Mouse (Mus musculus) kidney, adult 9 months (tissue): ENCODE data around the gene Cebpb.
"Not testable (repeated sequence)": the region's sequence is repeated elsewhere in the genome, so short reads cannot be mapped to it uniquely, and the experiment has no call there.

Experiments
- DNase-seq: peaks from one replicate; pipeline ENCODE4 v3.0.0; 2022

Cebpb gene

GRCm38 (mm10) chr2:167688498-167689451 lies at the start of gene Cebpb:
Gene Cebpb (plus strand): TSS chr2:167688915.
- peak; percentile 85 for DNase-seq

GRCm38 (mm10) chr2:167640279-167640678 lies 48.4 kb upstream of the Cebpb start:
- DNase-seq: peak; percentile 57

GRCm38 (mm10) chr2:167641337-167641736 lies 47.4 kb upstream of the Cebpb start:
- DNase-seq: peak; percentile 87

GRCm38 (mm10) chr2:167642164-167642563 lies 46.6 kb upstream of the Cebpb start:
- DNase-seq: peak; percentile 55

- DNase-seq: not testable (repeated sequence)
Measured at GRCm38 (mm10) chr2:167643356-167644052, 45.2 kb upstream of the Cebpb start.

GRCm38 (mm10) chr2:167646411-167646810 lies 42.3 kb upstream of the Cebpb start:
- no peak for DNase-seq

- no peak for DNase-seq
Measured at GRCm38 (mm10) chr2:167649290-167650032, 39.3 kb upstream of the Cebpb start.

GRCm38 (mm10) chr2:167651622-167652021 lies 37.1 kb upstream of the Cebpb start:
- DNase-seq: no peak

GRCm38 (mm10) chr2:167652694-167653093 lies 36.0 kb upstream of the Cebpb start:
- DNase-seq: no peak

GRCm38 (mm10) chr2:167654911-167655600 lies 33.7 kb upstream of the Cebpb start:
- peak; percentile 76 for DNase-seq

GRCm38 (mm10) chr2:167656629-167657478 lies 31.9 kb upstream of the Cebpb start:
- DNase-seq: peak; percentile 64

- peak; percentile 58 for DNase-seq
Measured at GRCm38 (mm10) chr2:167657973-167658372, 30.7 kb upstream of the Cebpb start.

- peak; percentile 41 for DNase-seq
Measured at GRCm38 (mm10) chr2:167658712-167659111, 30.0 kb upstream of the Cebpb start.

- DNase-seq: peak; percentile 54
Measured at GRCm38 (mm10) chr2:167659177-167659846, 29.4 kb upstream of the Cebpb start.

- peak; percentile 96 for DNase-seq
Measured at GRCm38 (mm10) chr2:167659847-167660610, 28.7 kb upstream of the Cebpb start.

GRCm38 (mm10) chr2:167660611-167660971 lies 28.1 kb upstream of the Cebpb start:
- no peak for DNase-seq

GRCm38 (mm10) chr2:167661270-167662203 lies 27.2 kb upstream of the Cebpb start, which contains the start of gene Gm20431:
Gene Gm20431 (minus strand): TSS chr2:167661496.
- DNase-seq: peak; percentile 95

- peak; percentile 87 for DNase-seq
Measured at GRCm38 (mm10) chr2:167662713-167663112, 26.0 kb upstream of the Cebpb start.
